Mouse (Mus musculus) embryonic facial prominence, embryonic 15.5 days (tissue): ENCODE results near the gene Acoxl. TPM values are rescaled to one million over a fixed set of nuclear protein-coding genes. Genes with fewer than 3 reads are reported as not detected.

ENCODE experiments used
- ATAC-seq: fragments of 200-750 bp; cut with Nextera tagmentation; 2 replicates; pipeline ENCODE4 v1.8.0; 2017; ENCODE audit warnings: low read depth, moderate TSS enrichment; ENCODE audit not compliant: insufficient number of reproducible peaks, low FRiP score, low TSS enrichment
- H3K27ac ChIP-seq: fragments of 300-500 bp; sonication (generic); replicated peaks from 2 replicates; pipeline ENCODE4 v1.5.1; 2015; ENCODE audit warnings: mild to moderate bottlenecking, inconsistent platforms
- H3K27me3 ChIP-seq: fragments of 300-500 bp; sonication (generic); 2 replicates; pipeline ENCODE4 v1.6.1; 2015; ENCODE audit warnings: inconsistent platforms
- H3K36me3 ChIP-seq: fragments of 300-500 bp; sonication (generic); 2 replicates; pipeline ENCODE4 v1.6.1; 2015; ENCODE audit warnings: mild to moderate bottlenecking, inconsistent platforms
- H3K4me1 ChIP-seq: fragments of 300-500 bp; sonication (generic); 2 replicates; pipeline ENCODE4 v1.6.1; 2015; ENCODE audit warnings: inconsistent platforms
- H3K4me2 ChIP-seq: fragments of 300-500 bp; sonication (generic); replicated peaks from 2 replicates; pipeline ENCODE4 v1.6.1; 2015; ENCODE audit warnings: mild to moderate bottlenecking, inconsistent platforms
- H3K4me3 ChIP-seq: fragments of 300-500 bp; sonication (generic); replicated peaks from 2 replicates; pipeline ENCODE4 v1.5.1; 2015; ENCODE audit warnings: mild to moderate bottlenecking, inconsistent platforms
- H3K9ac ChIP-seq: fragments of 300-500 bp; sonication (generic); 2 replicates; pipeline ENCODE4 v1.6.1; 2015; ENCODE audit warnings: inconsistent platforms
- H3K9me3 ChIP-seq: fragments of 300-500 bp; sonication (generic); replicated peaks from 2 replicates; pipeline ENCODE4 v1.6.1; 2016; ENCODE audit warnings: inconsistent platforms
- WGBS: fragments of 180-500 bp; shearing (Covaris S2); methylation state at CpG from one replicate; pipeline ENCODE4 v1.1.7; 2015; 5-methylcytosine and 5-hydroxymethylcytosine counted together
- polyA plus RNA-seq: library from polyadenylated mRNA; unstranded; fragments of >200 nt; fragmentation: Nextera tagmentation; extraction: Ambion mirVana; gene quantifications from 2 replicates; pipeline ENCODE4 v1.2.1, GENCODE M21; 2015

Gene Acoxl
- polyA plus RNA-seq, 1 experiment from 2014 or later = 0.15 TPM

DNA sequence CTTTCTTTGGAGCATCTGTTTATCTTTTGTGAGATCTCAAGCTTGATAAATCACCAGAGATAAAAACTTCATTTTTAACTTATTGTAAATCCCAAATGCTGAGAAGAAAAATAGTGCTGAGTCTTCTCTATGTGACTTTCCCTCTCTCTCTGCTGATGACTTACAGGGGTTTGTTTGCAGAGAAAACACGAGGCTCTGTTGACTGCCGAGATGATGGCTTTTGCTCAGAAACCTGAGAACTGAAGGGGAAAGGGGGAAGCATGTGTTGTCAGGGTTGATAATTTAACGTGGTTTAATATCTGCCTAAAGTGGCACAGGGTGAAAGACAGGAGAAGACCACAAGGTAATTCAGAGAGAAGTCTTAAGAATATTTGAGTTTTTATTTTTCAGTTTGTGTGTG lies 245.2 kb downstream of the Acoxl start:
- Histone ChIP-seq H3K27ac (no peak overlapping the region), H3K4me2 (no peak overlapping the region), H3K36me3 (no peaks in the 10 kb centered on the region), H3K27me3 (peaks cover 2% of the 10 kb centered on the region; the same call in 1 of the 2 replicates), H3K9ac (no peak overlapping the region), H3K9me3 (no peaks in the 10 kb centered on the region), H3K4me3 (no peak overlapping the region), H3K4me1 (peaks cover 6% of the 10 kb centered on the region; the same call in 1 of the 2 replicates)
- no peak for ATAC-seq
- 7% methylated on average over 3 of the region's 3 CpGs for WGBS

GRCm38 (mm10) chr2:128084607-128085006 lies 245.9 kb downstream of the Acoxl start:
- Histone ChIP-seq H3K4me2 (no peak overlapping the region), H3K36me3 (no peaks in the 10 kb centered on the region), H3K4me1 (no peaks in the 10 kb centered on the region), H3K9me3 (no peaks in the 10 kb centered on the region), H3K9ac (no peak overlapping the region), H3K27me3 (no peaks in the 10 kb centered on the region), H3K27ac (no peak overlapping the region), H3K4me3 (no peak overlapping the region)
- 87% methylated on average over 5 of the region's 5 CpGs for WGBS
- no peak for ATAC-seq

GRCm38 (mm10) chr2:128085481-128085880 lies 246.8 kb downstream of the Acoxl start:
- WGBS = 94% methylated on average over 1 of the region's 1 CpGs
- ATAC-seq = no peak
- Histone ChIP-seq H3K27ac (no peak overlapping the region), H3K9ac (no peak overlapping the region), H3K9me3 (no peaks in the 10 kb centered on the region), H3K36me3 (no peaks in the 10 kb centered on the region), H3K4me3 (no peak overlapping the region), H3K4me1 (no peaks in the 10 kb centered on the region), H3K4me2 (no peak overlapping the region), H3K27me3 (no peaks in the 10 kb centered on the region)

DNA sequence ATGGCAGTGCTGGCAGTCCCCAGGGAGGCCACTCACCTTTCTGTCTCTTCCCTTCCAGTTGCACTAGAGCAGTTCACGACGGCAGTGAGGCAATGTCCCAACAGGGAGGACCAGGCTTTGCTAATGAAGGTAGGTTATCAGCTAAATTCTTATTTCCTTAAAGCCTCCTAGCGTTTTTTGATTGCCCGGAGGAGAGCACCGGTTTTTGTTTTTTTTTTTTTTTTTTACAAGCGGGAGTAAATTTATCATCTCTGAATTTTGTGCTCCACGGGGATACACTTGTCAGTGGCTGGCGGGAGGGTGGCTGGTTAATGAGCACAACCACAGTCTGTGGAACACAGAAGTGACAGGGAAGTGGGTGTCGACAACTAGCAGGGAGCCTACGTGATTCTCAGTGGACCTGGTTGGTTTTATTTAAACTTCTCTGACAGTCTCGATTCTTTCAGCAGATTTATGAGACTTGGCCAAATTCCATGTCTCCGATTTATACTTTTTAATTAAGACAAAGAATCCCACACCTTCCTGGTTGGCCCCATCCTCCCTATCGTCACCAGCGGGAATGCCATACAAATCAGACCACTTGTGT lies 247.7 kb downstream of the Acoxl start:
- Histone ChIP-seq H3K9ac (no peak overlapping the region), H3K9me3 (no peaks in the 10 kb centered on the region), H3K4me2 (no peak overlapping the region), H3K27me3 (no peaks in the 10 kb centered on the region), H3K36me3 (no peaks in the 10 kb centered on the region), H3K4me1 (no peaks in the 10 kb centered on the region), H3K27ac (no peak overlapping the region), H3K4me3 (no peak overlapping the region)
- ATAC-seq = no peak
- WGBS = 67% methylated on average over 14 of the region's 14 CpGs

GRCm38 (mm10) chr2:128086996-128087526 lies 248.4 kb downstream of the Acoxl start:
- 82% methylated on average over 7 of the region's 7 CpGs for WGBS
- no peak overlapping the region for H3K4me2 ChIP-seq
- no peaks in the 10 kb centered on the region for H3K36me3 ChIP-seq
- H3K4me3 ChIP-seq = no peak overlapping the region
- H3K27ac ChIP-seq = no peak overlapping the region
- H3K9ac ChIP-seq = no peak overlapping the region
- no peak for ATAC-seq
- no peaks in the 10 kb centered on the region for H3K27me3 ChIP-seq
- H3K9me3 ChIP-seq = no peaks in the 10 kb centered on the region
- no peaks in the 10 kb centered on the region for H3K4me1 ChIP-seq

DNA sequence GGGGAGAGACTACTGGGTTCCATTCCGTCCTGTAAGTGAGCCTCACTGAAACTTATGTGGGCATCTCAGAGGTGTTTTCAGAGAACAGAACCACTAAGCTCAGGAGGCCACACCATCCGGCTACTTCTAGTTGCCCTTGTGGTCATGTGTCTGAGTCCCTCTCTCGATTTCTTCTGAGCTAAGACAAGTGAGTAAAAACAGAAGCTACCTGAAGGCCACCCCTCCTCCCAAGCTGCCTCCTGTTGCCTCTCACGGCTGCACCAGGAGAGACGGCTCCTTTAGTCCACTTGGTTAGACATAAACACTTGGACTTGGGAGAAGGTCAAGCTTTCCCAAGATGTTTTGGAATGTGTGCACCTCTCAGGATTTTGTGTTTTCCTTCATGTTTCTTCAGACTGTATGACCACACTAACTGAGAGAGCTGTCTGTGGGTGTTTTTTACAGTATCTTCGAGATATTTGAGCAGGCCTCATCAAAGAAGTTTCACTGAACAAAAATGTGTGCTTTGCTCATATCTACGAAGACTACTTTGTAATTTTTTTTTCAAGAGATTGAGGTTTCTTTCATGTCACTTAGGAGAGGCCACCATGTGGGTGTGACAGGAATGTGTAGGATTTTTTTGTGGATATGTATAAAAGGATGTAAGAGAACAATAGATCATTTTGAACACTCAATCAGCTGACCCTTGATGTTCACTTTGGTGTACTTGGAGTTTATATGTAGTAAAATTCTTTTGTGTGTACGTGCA lies 249.3 kb downstream of the Acoxl start:
- H3K4me3 ChIP-seq = no peak overlapping the region
- H3K9me3 ChIP-seq = no peaks in the 10 kb centered on the region
- H3K9ac ChIP-seq = no peak overlapping the region
- H3K4me2 ChIP-seq = no peak overlapping the region
- no peaks in the 10 kb centered on the region for H3K36me3 ChIP-seq
- no peak overlapping the region for H3K27ac ChIP-seq
- WGBS = 81% methylated on average over 8 of the region's 8 CpGs
- no peaks in the 10 kb centered on the region for H3K27me3 ChIP-seq
- no peak for ATAC-seq
- no peaks in the 10 kb centered on the region for H3K4me1 ChIP-seq

DNA sequence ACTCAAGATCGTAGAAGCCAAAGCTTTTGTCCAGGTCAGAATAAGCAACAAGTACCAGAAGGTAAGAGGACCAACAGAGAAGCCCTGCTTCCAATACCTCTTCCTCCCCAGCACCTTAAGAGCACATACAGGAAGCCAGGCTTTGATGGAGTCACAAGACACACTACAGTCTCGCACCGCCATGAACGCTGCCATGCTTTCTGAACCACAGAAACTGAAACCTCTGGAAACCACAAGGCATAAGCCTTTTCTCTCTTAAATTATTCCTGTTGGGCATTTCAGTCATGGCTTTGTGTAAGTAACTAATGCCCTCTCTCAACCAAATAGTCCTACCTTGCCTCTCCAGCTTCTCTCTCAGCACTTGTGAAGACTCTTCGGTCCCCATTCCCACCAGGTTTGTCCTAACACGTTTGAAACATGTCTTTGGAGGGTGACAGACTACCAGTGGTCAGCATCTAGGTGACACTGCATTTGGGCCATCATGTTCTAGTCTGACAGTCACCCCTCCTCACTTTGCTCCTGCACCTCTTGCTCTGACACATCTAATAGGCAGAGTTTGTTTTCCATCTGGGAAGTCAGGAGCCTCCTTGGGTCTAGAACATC lies 251.7 kb downstream of the Acoxl start:
- Histone ChIP-seq H3K27ac (no peak overlapping the region), H3K4me2 (no peak overlapping the region), H3K36me3 (no peaks in the 10 kb centered on the region), H3K9ac (no peak overlapping the region), H3K27me3 (no peaks in the 10 kb centered on the region), H3K4me1 (no peaks in the 10 kb centered on the region), H3K4me3 (no peak overlapping the region), H3K9me3 (no peaks in the 10 kb centered on the region)
- WGBS = 87% methylated on average over 6 of the region's 6 CpGs
- ATAC-seq = no peak

GRCm38 (mm10) chr2:128091431-128092369 lies 253.0 kb downstream of the Acoxl start:
- no peak for ATAC-seq

DNA sequence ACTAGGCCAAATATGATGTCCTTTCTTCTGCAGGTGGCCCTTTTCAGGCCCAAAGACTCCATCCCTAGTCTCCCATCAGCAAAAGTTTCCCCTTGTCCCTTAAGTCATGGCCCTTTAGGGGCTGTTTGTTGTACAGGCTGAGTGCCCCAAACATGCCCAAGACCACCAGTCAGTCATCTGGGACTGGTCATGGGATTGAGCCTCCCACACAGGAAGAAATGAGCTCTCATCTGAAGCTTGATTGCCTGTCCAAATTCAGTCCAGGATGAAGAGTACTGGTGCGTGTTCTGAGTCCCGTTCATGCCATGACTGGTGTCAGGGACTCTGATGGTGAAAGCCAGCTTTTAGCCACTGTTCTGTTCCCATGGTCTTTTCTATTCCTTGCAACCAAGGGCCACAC lies 253.8 kb downstream of the Acoxl start:
- 90% methylated on average over 2 of the region's 2 CpGs for WGBS

More at GRCm38 (mm10) chr2:128091431-128092369, 253.0 kb downstream of the Acoxl start:
- WGBS = 72% methylated on average over 11 of the region's 11 CpGs
- Histone ChIP-seq H3K9ac (no peak overlapping the region), H3K9me3 (no peaks in the 10 kb centered on the region), H3K27ac (no peak overlapping the region), H3K36me3 (no peaks in the 10 kb centered on the region), H3K4me2 (no peak overlapping the region), H3K27me3 (no peaks in the 10 kb centered on the region), H3K4me1 (no peaks in the 10 kb centered on the region), H3K4me3 (no peak overlapping the region)

DNA sequence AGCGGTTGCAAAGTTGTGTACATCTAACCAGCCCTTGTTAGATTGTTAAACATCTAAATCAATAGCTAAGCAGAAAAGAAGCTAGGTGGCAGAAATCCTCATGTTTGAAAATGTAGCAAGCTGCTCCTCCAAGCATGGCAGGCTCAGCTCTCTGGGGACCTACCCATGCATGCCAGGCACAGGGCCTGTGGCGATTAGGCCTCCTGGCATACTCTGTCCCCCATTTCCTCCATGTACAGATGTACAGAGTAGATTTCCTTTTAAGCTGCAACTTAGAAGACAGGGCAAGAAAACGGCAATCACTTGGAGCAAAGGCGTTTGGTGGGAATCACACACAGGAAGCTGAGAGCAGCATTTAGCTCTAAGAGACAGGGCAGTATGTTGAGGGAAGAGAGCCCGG lies 255.5 kb downstream of the Acoxl start:
- no peak for ATAC-seq
- 73% methylated on average over 5 of the region's 5 CpGs for WGBS
- Histone ChIP-seq H3K4me2 (no peak overlapping the region), H3K4me1 (no peaks in the 10 kb centered on the region), H3K36me3 (no peaks in the 10 kb centered on the region), H3K9ac (no peak overlapping the region), H3K4me3 (no peak overlapping the region), H3K27ac (no peak overlapping the region), H3K9me3 (no peaks in the 10 kb centered on the region), H3K27me3 (no peaks in the 10 kb centered on the region)

More for the DNA sequence above, 253.8 kb downstream of the Acoxl start:
- H3K36me3 ChIP-seq = no peaks in the 10 kb centered on the region
- no peak overlapping the region for H3K27ac ChIP-seq
- no peak overlapping the region for H3K4me2 ChIP-seq
- H3K4me1 ChIP-seq = no peaks in the 10 kb centered on the region
- H3K9ac ChIP-seq = no peak overlapping the region
- H3K4me3 ChIP-seq = no peak overlapping the region
- no peaks in the 10 kb centered on the region for H3K9me3 ChIP-seq
- no peaks in the 10 kb centered on the region for H3K27me3 ChIP-seq
- no peak for ATAC-seq

- H3K9ac ChIP-seq = no peak overlapping the region
- no peak overlapping the region for H3K4me2 ChIP-seq
- no peaks in the 10 kb centered on the region for H3K27me3 ChIP-seq
- no peaks in the 10 kb centered on the region for H3K36me3 ChIP-seq
- WGBS = 69% methylated on average over 2 of the region's 2 CpGs
- H3K4me3 ChIP-seq = no peak overlapping the region
- H3K4me1 ChIP-seq = no peaks in the 10 kb centered on the region
- no peak overlapping the region for H3K27ac ChIP-seq
- no peaks in the 10 kb centered on the region for H3K9me3 ChIP-seq
- no peak for ATAC-seq
Measured at GRCm38 (mm10) chr2:128094602-128095001, 255.9 kb downstream of the Acoxl start.
